ENCODE assay signal across 24 mouse cellular contexts in genomic region chr6:135789603-135790170, GRCm38 (mm10).
A peak's percentile ranks its signal among the peaks of the same experiment; 100 is the strongest.
DNase-seq lines count a peak whose midpoint lies in the region; ATAC-seq and TF ChIP-seq lines count a peak whose summit lies in the region.
"Had no signal": no experiment of that assay in that cellular context is flagged by ENCODE, and none has a peak within 500 bp of the region (broad histone marks: within the 10 kb centered on the region; RNA-seq: fewer than 3 reads in every experiment).

No protein-coding gene starts in this region.

- intact Hi-C loops in left cerebral cortex, adult 2 months (cut with DNase I), result loop anchor here (10.0 kb wide), 1 partner anchor 265 kb away; no protein-coding TSS in a partner anchor
- intact Hi-C loops in left cerebral cortex, postnatal 4 days (cut with DNase I), result no loop called here

- no peak overlapping the region for H3K27ac ChIP-seq in embryonic facial prominence, embryonic 11.5 days (replicated peaks; ENCODE audit: low read depth, low read length)
- H3K27ac ChIP-seq in embryonic facial prominence, embryonic 10.5 days (replicated peaks), result no peak overlapping the region
- peak overlapping the region; percentile 58; the same call in 1 of the 2 replicates for H3K27ac ChIP-seq in left cerebral cortex, adult 2 months
- H3K27ac ChIP-seq in midbrain, embryonic 16.5 days (ENCODE audit: low read length), result peak overlapping the region; percentile 25; the same call in 1 of the 2 replicates
- no peak overlapping the region for H3K27ac ChIP-seq in midbrain, embryonic 13.5 days
- no peak overlapping the region for H3K27ac ChIP-seq in stomach, postnatal 0 days (replicated peaks)
- H3K27ac ChIP-seq: embryonic facial prominence, embryonic 13.5 days; heart, adult 2 months; heart, embryonic 15.5 days; hindbrain, postnatal 0 days; limb, embryonic 13.5 days; liver, embryonic 15.5 days; midbrain, embryonic 15.5 days; neural tube, embryonic 15.5 days; stomach, embryonic 15.5 days had no signal

- ATAC-seq in embryonic facial prominence, embryonic 11.5 days (replicated peaks; ENCODE audit: insufficient number of reproducible peaks, low FRiP score, low TSS enrichment, low read depth), result 0 out of 2 replicates have a peak, but pooled peaks have one; percentile 29
- no peak for ATAC-seq in midbrain, embryonic 16.5 days
- no peak for ATAC-seq in midbrain, embryonic 13.5 days
- peak; percentile 86 for ATAC-seq in stomach, postnatal 0 days (ENCODE audit: low FRiP score, low TSS enrichment)
- no peak for ATAC-seq in granulocyte monocyte progenitor cell, adult 5-6 weeks (replicated peaks; ENCODE audit: poor library complexity, severe bottlenecking)
- ATAC-seq: hindbrain, postnatal 0 days; intestine, postnatal 0 days; midbrain, embryonic 15.5 days; Patski had no signal

- WGBS in embryonic facial prominence, embryonic 11.5 days, result 81% methylated on average over 11 of the region's 11 CpGs
- 87% methylated on average over 11 of the region's 11 CpGs for WGBS in embryonic facial prominence, embryonic 10.5 days
- 84% methylated on average over 11 of the region's 11 CpGs for WGBS in midbrain, embryonic 16.5 days
- 82% methylated on average over 11 of the region's 11 CpGs for WGBS in midbrain, embryonic 13.5 days
- WGBS in stomach, postnatal 0 days, result 71% methylated on average over 11 of the region's 11 CpGs

- H3K36me3 ChIP-seq in embryonic facial prominence, embryonic 11.5 days (replicated peaks; ENCODE audit: control insufficient read depth, insufficient read depth, low read depth, low read length), result no peaks in the 10 kb centered on the region
- no peaks in the 10 kb centered on the region for H3K36me3 ChIP-seq in embryonic facial prominence, embryonic 10.5 days (replicated peaks)
- no peaks in the 10 kb centered on the region for H3K36me3 ChIP-seq in midbrain, embryonic 16.5 days (ENCODE audit: control insufficient read depth, insufficient read depth, low read length)
- no peaks in the 10 kb centered on the region for H3K36me3 ChIP-seq in midbrain, embryonic 13.5 days
- no peaks in the 10 kb centered on the region for H3K36me3 ChIP-seq in stomach, postnatal 0 days (ENCODE audit: control insufficient read depth, insufficient read depth, low read length)
- H3K36me3 ChIP-seq: embryonic facial prominence, embryonic 13.5 days; heart, embryonic 15.5 days; limb, embryonic 13.5 days; liver, embryonic 15.5 days; midbrain, embryonic 15.5 days; neural tube, embryonic 15.5 days; stomach, embryonic 15.5 days had no signal

- H3K4me2 ChIP-seq in embryonic facial prominence, embryonic 11.5 days (ENCODE audit: low read depth, low read length), result no peak overlapping the region
- no peak overlapping the region for H3K4me2 ChIP-seq in midbrain, embryonic 16.5 days (ENCODE audit: low read length)
- no peak overlapping the region for H3K4me2 ChIP-seq in midbrain, embryonic 13.5 days (replicated peaks)
- H3K4me2 ChIP-seq in stomach, postnatal 0 days (replicated peaks; ENCODE audit: low read depth), result no peak overlapping the region
- H3K4me2 ChIP-seq: embryonic facial prominence, embryonic 13.5 days; heart, embryonic 15.5 days; limb, embryonic 13.5 days; liver, embryonic 15.5 days; midbrain, embryonic 15.5 days; neural tube, embryonic 15.5 days; stomach, embryonic 15.5 days had no signal

- no peak overlapping the region for H3K9ac ChIP-seq in embryonic facial prominence, embryonic 11.5 days (replicated peaks; ENCODE audit: low read length)
- no peak overlapping the region for H3K9ac ChIP-seq in midbrain, embryonic 16.5 days (ENCODE audit: low read depth, low read length)
- no peak overlapping the region for H3K9ac ChIP-seq in midbrain, embryonic 13.5 days (replicated peaks)
- no peak overlapping the region for H3K9ac ChIP-seq in stomach, postnatal 0 days (ENCODE audit: low read length)
- H3K9ac ChIP-seq: embryonic facial prominence, embryonic 13.5 days; heart, embryonic 15.5 days; limb, embryonic 13.5 days; liver, embryonic 15.5 days; midbrain, embryonic 15.5 days; neural tube, embryonic 15.5 days; stomach, embryonic 15.5 days had no signal

- H3K4me1 ChIP-seq in embryonic facial prominence, embryonic 11.5 days (ENCODE audit: control insufficient read depth, insufficient read depth, low read length), result no peaks in the 10 kb centered on the region
- no peaks in the 10 kb centered on the region for H3K4me1 ChIP-seq in embryonic facial prominence, embryonic 10.5 days
- no peaks in the 10 kb centered on the region; the same call in 1 of the 2 replicates for H3K4me1 ChIP-seq in midbrain, embryonic 16.5 days (ENCODE audit: control insufficient read depth, insufficient read depth, low read length)
- H3K4me1 ChIP-seq in midbrain, embryonic 13.5 days (replicated peaks), result no peaks in the 10 kb centered on the region
- H3K4me1 ChIP-seq in stomach, postnatal 0 days (replicated peaks; ENCODE audit: control insufficient read depth, insufficient read depth), result no peaks in the 10 kb centered on the region
- H3K4me1 ChIP-seq: embryonic facial prominence, embryonic 13.5 days; heart, embryonic 15.5 days; limb, embryonic 13.5 days; liver, embryonic 15.5 days; neural tube, embryonic 15.5 days; stomach, embryonic 15.5 days had no signal

- no peaks in the 10 kb centered on the region for H3K27me3 ChIP-seq in embryonic facial prominence, embryonic 11.5 days (ENCODE audit: control insufficient read depth, insufficient read depth, low read length)
- H3K27me3 ChIP-seq in embryonic facial prominence, embryonic 10.5 days (replicated peaks; ENCODE audit: low read depth, poor library complexity, severe bottlenecking), result no peaks in the 10 kb centered on the region
- no peaks in the 10 kb centered on the region for H3K27me3 ChIP-seq in midbrain, embryonic 16.5 days (ENCODE audit: control insufficient read depth, insufficient read depth, low read depth, low read length)
- H3K27me3 ChIP-seq in midbrain, embryonic 13.5 days, result no peaks in the 10 kb centered on the region
- no peaks in the 10 kb centered on the region for H3K27me3 ChIP-seq in stomach, postnatal 0 days (ENCODE audit: control insufficient read depth, insufficient read depth, low read length)
- H3K27me3 ChIP-seq: embryonic facial prominence, embryonic 13.5 days; heart, embryonic 15.5 days; limb, embryonic 13.5 days; liver, embryonic 15.5 days; midbrain, embryonic 15.5 days; neural tube, embryonic 15.5 days; Patski; stomach, embryonic 15.5 days had no signal

- no peaks in the 10 kb centered on the region for H3K9me3 ChIP-seq in embryonic facial prominence, embryonic 11.5 days (replicated peaks; ENCODE audit: control insufficient read depth, low read length)
- no peaks in the 10 kb centered on the region for H3K9me3 ChIP-seq in embryonic facial prominence, embryonic 10.5 days
- H3K9me3 ChIP-seq in midbrain, embryonic 16.5 days (replicated peaks; ENCODE audit: control insufficient read depth, low read length, poor library complexity, severe bottlenecking), result no peaks in the 10 kb centered on the region
- no peaks in the 10 kb centered on the region for H3K9me3 ChIP-seq in midbrain, embryonic 13.5 days
- no peaks in the 10 kb centered on the region for H3K9me3 ChIP-seq in stomach, postnatal 0 days (ENCODE audit: control insufficient read depth, low read length)
- H3K9me3 ChIP-seq: embryonic facial prominence, embryonic 13.5 days; heart, embryonic 15.5 days; limb, embryonic 13.5 days; liver, embryonic 15.5 days; midbrain, embryonic 15.5 days; neural tube, embryonic 15.5 days; stomach, embryonic 15.5 days had no signal

- no peak overlapping the region for H3K4me3 ChIP-seq in embryonic facial prominence, embryonic 11.5 days (ENCODE audit: low read depth, low read length)
- H3K4me3 ChIP-seq in embryonic facial prominence, embryonic 10.5 days, result no peak overlapping the region
- H3K4me3 ChIP-seq in left cerebral cortex, adult 2 months, result no peak overlapping the region
- no peak overlapping the region for H3K4me3 ChIP-seq in midbrain, embryonic 16.5 days (ENCODE audit: low read depth, low read length)
- H3K4me3 ChIP-seq in midbrain, embryonic 13.5 days (replicated peaks), result no peak overlapping the region
- no peak overlapping the region for H3K4me3 ChIP-seq in stomach, postnatal 0 days (ENCODE audit: low read depth, low read length)
- H3K4me3 ChIP-seq: embryonic facial prominence, embryonic 13.5 days; heart, adult 2 months; heart, embryonic 15.5 days; limb, embryonic 13.5 days; liver, embryonic 15.5 days; midbrain, embryonic 15.5 days; neural tube, embryonic 15.5 days; stomach, embryonic 15.5 days had no signal

- TF ChIP-seq CTCF in left cerebral cortex, adult 2 months (IDR thresholded peaks at IDR 0.05), result no peak
- TF ChIP-seq CTCF in stomach, postnatal 0 days (IDR thresholded peaks at IDR 0.05; ENCODE audit: low read depth), result no peak

- no peak for DNase-seq in embryonic facial prominence, embryonic 11.5 days (ENCODE audit: low spot score)
- DNase-seq in embryonic facial prominence, embryonic 10.5 days (ENCODE audit: low spot score), result no peak
- no peak for DNase-seq in left cerebral cortex, adult 2 months (ENCODE audit: extremely low spot score in 1 of 2, low spot score in 2 of 2)
- no peak for DNase-seq in left cerebral cortex, postnatal 4 days
- peak; percentile 16 for DNase-seq in stomach, postnatal 0 days (ENCODE audit: low spot score)
- DNase-seq: adrenal gland, adult 8-10 months; cerebellum, adult 9-10 months; gastrocnemius, postnatal 10 days; heart, adult 2 months; layer of hippocampus, adult 9-11 months; thymus, adult 2 months had no signal

- no peak for TF ChIP-seq EP300 in stomach, postnatal 0 days (optimal IDR thresholded peaks at IDR 0.05)

Comparison
In these comparisons a context has a peak if more than half of its experiments do, and no peak if none do; other contexts are left out.
1. H3K27ac ChIP-seq: peak in left cerebral cortex, adult 2 months (single experiment) and midbrain, embryonic 16.5 days (single experiment); none in embryonic facial prominence, embryonic 11.5 days (single experiment), embryonic facial prominence, embryonic 10.5 days (single experiment), midbrain, embryonic 13.5 days (single experiment) and stomach, postnatal 0 days (single experiment).
2. ATAC-seq: peak in embryonic facial prominence, embryonic 11.5 days (single experiment) and stomach, postnatal 0 days (single experiment); none in midbrain, embryonic 16.5 days (single experiment), midbrain, embryonic 13.5 days (single experiment) and granulocyte monocyte progenitor cell, adult 5-6 weeks (single experiment).